Mouse (Mus musculus) thymus, adult 2 months (tissue): ENCODE measurements around the gene 2900026A02Rik.

ENCODE experiments used
- CTCF ChIP-seq: fragments of 200-500 bp; IDR thresholded peaks from 2 replicates; pipeline ENCODE4 v1.5.1; 2012; ENCODE audit warnings: mild to moderate bottlenecking, control low read depth, low read length, moderate library complexity, borderline replicate concordance; ENCODE audit not compliant: control insufficient read depth, poor library complexity, insufficient read depth; ENCODE audit errors: extremely low read depth
- POLR2A ChIP-seq: fragments of 200-500 bp; IDR thresholded peaks from 2 replicates; pipeline ENCODE4 v1.6.1; 2012; ENCODE audit warnings: mild to moderate bottlenecking, low read length, control low read depth, moderate library complexity; ENCODE audit not compliant: control insufficient read depth, poor library complexity, insufficient read depth; ENCODE audit errors: extremely low read depth

GRCm38 (mm10) chr5:113105481-113105880 lies 115.6 kb downstream of the 2900026A02Rik start:
- no peak for TF ChIP-seq POLR2A
- TF ChIP-seq CTCF, result no peak
